Mouse (Mus musculus): ENCODE measurements at regions not wholly inside any gene's neighbourhood (a gene's known extent, or its start where the extent isn't known, plus 50 kb on each side); places are given as distances from the start of the nearest gene placed in this dataset.

DNA sequence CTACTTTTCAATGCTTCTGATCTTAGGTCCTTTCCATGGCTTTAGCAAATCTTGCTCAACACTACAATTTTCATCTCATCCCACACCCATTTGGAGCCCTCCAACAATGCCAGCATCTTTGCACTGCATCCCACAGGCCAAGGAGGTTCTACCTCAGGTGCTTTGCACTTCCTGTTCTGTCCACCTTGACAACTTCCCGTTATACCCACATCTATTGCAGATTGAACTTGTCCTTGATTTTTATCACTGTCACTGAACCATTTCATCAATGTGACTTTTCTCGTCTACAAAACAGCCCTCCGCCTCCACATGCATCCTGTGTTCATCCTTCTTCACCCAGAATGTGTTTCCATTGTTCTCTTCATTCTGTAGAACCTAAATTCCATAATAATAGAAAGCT, 150.0 kb upstream of the Btg1 start:
- TF ChIP-seq GATA1 (IDR thresholded peaks at IDR 0.05; ENCODE audit: low read length) (no peak), TAL1 (IDR thresholded peaks at IDR 0.05; ENCODE audit: low read length) (no peak)
